Mouse (Mus musculus) stomach, postnatal 0 days (tissue): ENCODE results near the gene Magix.

ENCODE experiments used
- CTCF ChIP-seq: IDR thresholded peaks from 2 replicates; pipeline ENCODE4 v1.5.1; 2016; ENCODE audit warnings: antibody characterized with exemption, low read depth, mild to moderate bottlenecking, moderate library complexity
- EP300 ChIP-seq: optimal IDR thresholded peaks from 2 replicates; pipeline ENCODE3; 2016; ENCODE audit warnings: antibody characterized with exemption

DNA sequence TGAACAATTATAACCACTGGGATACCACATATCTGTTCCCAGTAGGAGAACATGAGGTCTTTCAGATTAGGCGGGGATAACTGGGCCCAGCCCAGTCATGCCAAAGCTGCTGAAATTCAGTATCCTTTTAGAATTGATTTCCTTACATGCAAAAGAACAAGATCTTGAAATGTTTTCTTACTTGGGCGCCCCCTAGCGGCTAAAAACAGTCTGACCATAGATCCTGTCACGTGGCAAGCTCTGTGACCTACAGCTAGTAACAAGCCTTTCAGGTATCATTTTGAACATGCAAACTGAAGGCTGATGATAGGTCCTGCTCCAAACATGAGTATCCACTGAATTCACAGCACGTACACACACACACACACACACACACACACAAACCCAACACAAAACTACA lies 35.7 kb downstream of the Magix start:
- TF ChIP-seq CTCF (peak; percentile 76), EP300 (no peak)
